Mouse (Mus musculus) liver, adult 2 months (tissue): ENCODE data around the gene Mrpl11. TPM values are rescaled to one million over a fixed set of nuclear protein-coding genes. Genes with fewer than 3 reads are reported as not detected.
A peak's percentile ranks its signal among the peaks of the same experiment; 100 is the strongest.

ENCODE experiments used
- DNase-seq: peaks from one replicate; pipeline ENCODE4 v3.0.0-alpha.2; 2011; ENCODE audit warnings: low read depth, low spot score; ENCODE audit errors: extremely low read depth
- H3K27ac ChIP-seq: fragments of 200-500 bp; replicated peaks from 2 replicates; pipeline ENCODE4 v1.5.1; 2012; ENCODE audit warnings: low read depth, mild to moderate bottlenecking, control low read depth, inconsistent platforms, low read length; ENCODE audit not compliant: insufficient read depth
- H3K27me3 ChIP-seq: fragments of 200-500 bp; 2 replicates; pipeline ENCODE4 v1.6.1; 2012; ENCODE audit warnings: mild to moderate bottlenecking, moderate library complexity, low read length, inconsistent platforms; ENCODE audit not compliant: control insufficient read depth, insufficient read depth
- H3K36me3 ChIP-seq: fragments of 200-500 bp; 2 replicates; pipeline ENCODE4 v1.6.1; 2012; ENCODE audit warnings: low read length, inconsistent platforms; ENCODE audit not compliant: control insufficient read depth, insufficient read depth
- H3K4me1 ChIP-seq: fragments of 200-500 bp; 2 replicates; pipeline ENCODE4 v1.6.1; 2011; ENCODE audit warnings: low read length; ENCODE audit not compliant: control insufficient read depth, insufficient read depth
- H3K4me3 ChIP-seq: fragments of 200-500 bp; 2 replicates; pipeline ENCODE4 v1.5.1; 2011; ENCODE audit warnings: low read depth, mild to moderate bottlenecking, control low read depth, low read length, moderate library complexity; ENCODE audit not compliant: insufficient read depth
- H3K79me2 ChIP-seq: fragments of 200-500 bp; 2 replicates; pipeline ENCODE4 v1.6.1; 2012; ENCODE audit warnings: inconsistent platforms, mild to moderate bottlenecking, low read length, moderate library complexity; ENCODE audit not compliant: control insufficient read depth, insufficient read depth
- H3K9ac ChIP-seq: fragments of 200-500 bp; 2 replicates; pipeline ENCODE4 v1.6.1; 2012; ENCODE audit warnings: low read depth, mild to moderate bottlenecking, control low read depth, inconsistent platforms, low read length
- CTCF ChIP-seq: fragments of 200-500 bp; IDR thresholded peaks from 2 replicates; pipeline ENCODE4 v1.5.1; 2011; ENCODE audit warnings: low read depth, low read length, control low read depth
- POLR2A ChIP-seq: fragments of 200-500 bp; IDR thresholded peaks from 2 replicates; pipeline ENCODE4 v1.6.1; 2011; ENCODE audit warnings: low read length, control low read depth; ENCODE audit not compliant: insufficient read depth; ENCODE audit errors: extremely low read depth
- WGBS: fragments of 180-500 bp; shearing (Covaris S2); methylation state at CpG from one replicate; pipeline ENCODE4 v1.1.7; 2018; 5-methylcytosine and 5-hydroxymethylcytosine counted together
- polyA plus RNA-seq: library from polyadenylated mRNA; depleted of rRNA; stranded (reverse); fragments of >200 nt; gene quantifications from 2 replicates; pipeline ENCODE4 v1.2.3, GENCODE M21; 2012; rRNA removed
- total RNA-seq: library from RNA; depleted of rRNA; stranded (reverse); fragments of >200 nt; gene quantifications from 2 replicates; pipeline ENCODE4 v1.2.3, GENCODE M21; 2014; rRNA removed

Mrpl11 gene
- total RNA-seq (40.0 and 46.4 TPM in 2 replicates), polyA plus RNA-seq (27.6 and 30.7 TPM in 2 replicates)

GRCm38 (mm10) chr19:4961928-4962601, at the start of gene Mrpl11:
Gene Mrpl11, plus strand, starts transcription at chr19:4962147.
- Histone ChIP-seq H3K4me1 (peaks cover 1% of the 10 kb centered on the region; the same call in 1 of the 2 replicates), H3K9ac (peak within 1 kb of the TSS; percentile 84), H3K79me2 (no peaks in the 10 kb centered on the region), H3K27me3 (no peaks in the 10 kb centered on the region), H3K36me3 (peaks cover 7% of the 10 kb centered on the region), H3K4me3 (peak within 1 kb of the TSS; percentile 95), H3K27ac (peak within 1 kb of the TSS; percentile 58)
- no peak for TF ChIP-seq POLR2A
- TF ChIP-seq CTCF: peak; percentile 89
- WGBS: under 1% methylated on average over 34 of the region's 34 CpGs
- DNase-seq: peak; percentile 93

GRCm38 (mm10) chr19:4915924-4916603, 45.9 kb upstream of the Mrpl11 start:
- Histone ChIP-seq H3K4me1 (no peaks in the 10 kb centered on the region), H3K9ac (no peak overlapping the region), H3K27ac (no peak overlapping the region), H3K36me3 (peaks cover 55% of the 10 kb centered on the region), H3K4me3 (no peak overlapping the region), H3K27me3 (no peaks in the 10 kb centered on the region), H3K79me2 (no peaks in the 10 kb centered on the region)
- no peak for DNase-seq
- 95% methylated on average over 15 of the region's 15 CpGs for WGBS
- no peak for TF ChIP-seq CTCF
- TF ChIP-seq POLR2A: no peak

GRCm38 (mm10) chr19:4916827-4917226, 45.1 kb upstream of the Mrpl11 start:
- TF ChIP-seq POLR2A (no peak), CTCF (no peak)
- Histone ChIP-seq H3K36me3 (peaks cover 56% of the 10 kb centered on the region), H3K27me3 (no peaks in the 10 kb centered on the region), H3K9ac (no peak overlapping the region), H3K27ac (no peak overlapping the region), H3K4me3 (no peak overlapping the region), H3K4me1 (no peaks in the 10 kb centered on the region), H3K79me2 (no peaks in the 10 kb centered on the region)
- no peak for DNase-seq
- WGBS: 74% methylated on average over 10 of the region's 10 CpGs

- Histone ChIP-seq H3K4me1 (no peaks in the 10 kb centered on the region), H3K27ac (no peak overlapping the region), H3K9ac (no peak overlapping the region), H3K27me3 (no peaks in the 10 kb centered on the region), H3K36me3 (peaks cover 48% of the 10 kb centered on the region), H3K79me2 (no peaks in the 10 kb centered on the region), H3K4me3 (no peak overlapping the region)
- no peak for DNase-seq
- WGBS: 89% methylated on average over 6 of the region's 6 CpGs
- TF ChIP-seq POLR2A (no peak), CTCF (no peak)
These were observed 42.3 kb upstream of the Mrpl11 start for GRCm38 (mm10) chr19:4919652-4920051.

GRCm38 (mm10) chr19:4925121-4925860, 36.7 kb upstream of the Mrpl11 start:
- Histone ChIP-seq H3K9ac (no peak overlapping the region), H3K79me2 (peaks cover 9% of the 10 kb centered on the region; the same call in 1 of the 2 replicates), H3K36me3 (peaks cover 23% of the 10 kb centered on the region), H3K4me1 (0 out of 2 replicates have a peak, but pooled peaks cover 7% of the 10 kb centered on the region), H3K4me3 (no peak overlapping the region), H3K27ac (no peak overlapping the region), H3K27me3 (no peaks in the 10 kb centered on the region)
- TF ChIP-seq CTCF (no peak), POLR2A (no peak)
- no peak for DNase-seq
- 97% methylated on average over 11 of the region's 11 CpGs for WGBS
